Mouse (Mus musculus) kidney, embryonic 15.5 days (tissue): ENCODE data around the gene Rbfox1. TPM values are rescaled to one million over a fixed set of nuclear protein-coding genes. Genes with fewer than 3 reads are reported as not detected.

Experiments
- ATAC-seq: fragments of 200-750 bp; cut with Nextera tagmentation; replicated peaks from 2 replicates; pipeline ENCODE4 v1.8.0; 2017; ENCODE audit warnings: moderate TSS enrichment; ENCODE audit not compliant: low FRiP score
- H3K27ac ChIP-seq: fragments of 300-500 bp; sonication (generic); 2 replicates; pipeline ENCODE4 v1.5.1; 2015; ENCODE audit warnings: mild to moderate bottlenecking, inconsistent platforms
- H3K27me3 ChIP-seq: fragments of 300-500 bp; sonication (generic); 2 replicates; pipeline ENCODE4 v1.6.1; 2015; ENCODE audit warnings: inconsistent platforms
- H3K36me3 ChIP-seq: fragments of 300-500 bp; sonication (generic); 2 replicates; pipeline ENCODE4 v1.6.1; 2015; ENCODE audit warnings: inconsistent platforms
- H3K4me1 ChIP-seq: fragments of 300-500 bp; sonication (generic); 2 replicates; pipeline ENCODE4 v1.6.1; 2015; ENCODE audit warnings: inconsistent platforms
- H3K4me2 ChIP-seq: fragments of 300-500 bp; sonication (generic); 2 replicates; pipeline ENCODE4 v1.6.1; 2015; ENCODE audit warnings: moderate library complexity, mild to moderate bottlenecking, inconsistent platforms
- H3K4me3 ChIP-seq: fragments of 300-500 bp; sonication (generic); replicated peaks from 2 replicates; pipeline ENCODE4 v1.5.1; 2015; ENCODE audit warnings: mild to moderate bottlenecking, inconsistent platforms
- H3K9ac ChIP-seq: fragments of 300-500 bp; sonication (generic); 2 replicates; pipeline ENCODE4 v1.6.1; 2015; ENCODE audit warnings: mild to moderate bottlenecking, inconsistent platforms
- H3K9me3 ChIP-seq: fragments of 300-500 bp; sonication (generic); replicated peaks from 2 replicates; pipeline ENCODE4 v1.6.1; 2016; ENCODE audit warnings: inconsistent platforms
- WGBS: fragments of 180-500 bp; shearing (Covaris S2); methylation state at CpG from one replicate; pipeline ENCODE4 v1.1.7; 2015; ENCODE audit warnings: mixed read lengths; 5-methylcytosine and 5-hydroxymethylcytosine counted together
- polyA plus RNA-seq: library from polyadenylated mRNA; unstranded; fragments of >200 nt; fragmentation: Nextera tagmentation; extraction: Ambion mirVana; gene quantifications from 2 replicates; pipeline ENCODE4 v1.2.1, GENCODE M21; 2015

The Rbfox1 gene
- polyA plus RNA-seq, 1 experiment from 2014 or later: 6.7 TPM

DNA sequence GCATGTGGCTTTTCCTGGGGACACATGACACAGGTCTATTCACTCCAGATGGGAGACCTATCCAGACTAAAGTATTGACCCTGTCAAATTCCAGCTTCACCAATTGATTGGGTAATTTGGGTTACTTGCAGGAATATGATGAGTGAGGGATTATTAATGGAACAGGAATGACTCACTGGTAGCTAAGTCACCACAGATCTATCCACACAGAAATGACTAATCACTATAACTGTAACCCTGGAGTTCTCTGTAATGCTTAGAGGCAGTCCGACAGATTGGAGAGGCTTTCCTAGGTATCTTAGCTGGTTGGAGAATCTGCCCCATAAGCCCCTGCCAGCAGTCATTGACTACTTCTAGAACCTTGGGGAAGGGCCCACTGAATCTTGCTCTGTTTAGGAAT, 827.2 kb downstream of the Rbfox1 start:
- Histone ChIP-seq H3K9ac (no peak overlapping the region), H3K36me3 (no peaks in the 10 kb centered on the region), H3K9me3 (no peaks in the 10 kb centered on the region), H3K27ac (no peak overlapping the region), H3K4me1 (no peaks in the 10 kb centered on the region), H3K27me3 (no peaks in the 10 kb centered on the region), H3K4me3 (no peak overlapping the region), H3K4me2 (no peak overlapping the region)
- no peak for ATAC-seq
- WGBS: 89% methylated on average over 1 of the region's 1 CpGs

DNA sequence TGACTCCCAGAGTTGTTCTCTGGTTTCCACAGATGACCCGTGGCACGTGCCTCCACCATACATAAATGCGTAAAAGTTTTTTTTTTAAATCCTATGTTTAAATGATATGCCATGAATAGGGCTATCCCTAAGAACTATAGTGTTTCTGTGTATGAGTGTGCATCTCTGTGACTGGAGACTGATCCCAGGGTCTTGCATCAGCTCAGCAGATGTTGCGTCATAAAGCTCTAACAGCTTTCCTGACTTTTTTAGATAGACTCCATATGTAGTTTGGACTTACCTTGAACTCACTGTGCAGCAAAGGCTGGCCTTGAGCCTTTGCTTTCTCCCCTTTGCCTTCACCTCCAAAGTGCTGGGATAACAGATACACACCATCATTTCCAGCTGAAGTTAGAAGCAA, 830.1 kb downstream of the Rbfox1 start:
- H3K4me3 ChIP-seq: no peak overlapping the region
- H3K9me3 ChIP-seq: no peaks in the 10 kb centered on the region
- no peaks in the 10 kb centered on the region for H3K36me3 ChIP-seq
- no peak overlapping the region for H3K27ac ChIP-seq
- H3K9ac ChIP-seq: no peak overlapping the region
- no peaks in the 10 kb centered on the region for H3K4me1 ChIP-seq
- ATAC-seq: no peak
- 87% methylated on average over 4 of the region's 4 CpGs for WGBS
- H3K27me3 ChIP-seq: no peaks in the 10 kb centered on the region
- no peak overlapping the region for H3K4me2 ChIP-seq

DNA sequence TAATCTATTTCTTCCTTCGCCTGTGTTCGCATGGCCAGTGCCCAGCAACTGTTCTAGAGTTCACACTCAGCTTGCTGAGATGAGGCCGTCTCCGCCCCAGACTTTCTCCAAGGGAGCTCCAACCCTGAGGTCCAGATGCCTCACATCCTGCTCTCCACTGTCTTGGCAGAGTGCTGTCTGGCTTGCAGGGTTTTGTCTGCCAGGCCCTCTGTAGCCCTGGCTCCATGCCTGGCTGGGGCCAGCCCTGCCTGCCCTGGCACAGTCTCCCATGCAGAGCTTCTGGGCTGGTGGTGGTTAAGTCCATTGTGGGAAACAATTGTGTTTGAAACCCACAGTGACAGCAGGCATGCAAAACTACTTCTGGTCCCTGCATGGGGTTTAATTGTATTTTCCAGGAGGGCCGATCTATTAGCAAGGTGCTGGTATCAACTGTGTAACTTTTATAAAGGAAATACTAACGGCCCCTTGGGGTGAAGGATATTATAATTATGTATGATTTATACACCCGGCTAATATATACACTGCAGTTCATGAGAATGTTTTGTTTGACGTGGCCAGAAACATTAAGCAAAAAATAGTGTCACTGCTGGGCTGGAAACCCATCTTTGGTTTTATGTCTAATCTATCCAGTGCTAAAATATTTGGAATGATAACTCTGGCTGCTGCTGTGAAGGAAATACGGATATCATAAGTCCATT, 831.2 kb downstream of the Rbfox1 start:
- WGBS: 81% methylated on average over 9 of the region's 9 CpGs
- no peak overlapping the region for H3K27ac ChIP-seq
- no peak overlapping the region for H3K4me2 ChIP-seq
- H3K4me1 ChIP-seq: no peaks in the 10 kb centered on the region
- no peak for ATAC-seq
- H3K27me3 ChIP-seq: no peaks in the 10 kb centered on the region
- no peaks in the 10 kb centered on the region for H3K9me3 ChIP-seq
- H3K4me3 ChIP-seq: no peak overlapping the region
- H3K36me3 ChIP-seq: no peaks in the 10 kb centered on the region
- H3K9ac ChIP-seq: no peak overlapping the region

DNA sequence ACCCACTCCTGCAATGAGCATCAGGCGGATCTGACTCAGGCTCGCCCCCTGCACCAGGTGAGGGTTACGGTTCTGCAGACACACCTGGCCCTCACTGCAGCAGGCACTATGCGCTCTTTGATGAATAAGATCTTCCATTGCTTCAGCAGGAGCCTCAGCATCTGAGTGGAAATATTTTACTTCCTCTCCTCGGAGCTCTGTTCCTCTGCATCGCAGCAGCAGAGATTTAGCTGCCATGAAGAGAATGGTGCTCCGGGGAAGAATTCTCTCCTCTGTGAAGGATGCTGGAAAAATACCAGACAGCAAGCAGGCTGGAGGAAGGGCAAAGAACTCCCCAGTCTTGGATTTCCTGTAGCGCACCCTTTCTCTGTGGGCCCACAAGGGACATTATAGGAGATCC, 833.9 kb downstream of the Rbfox1 start:
- no peak overlapping the region for H3K4me3 ChIP-seq
- no peaks in the 10 kb centered on the region for H3K27me3 ChIP-seq
- no peak for ATAC-seq
- no peaks in the 10 kb centered on the region for H3K36me3 ChIP-seq
- no peak overlapping the region for H3K4me2 ChIP-seq
- H3K27ac ChIP-seq: no peak overlapping the region
- no peaks in the 10 kb centered on the region for H3K9me3 ChIP-seq
- H3K9ac ChIP-seq: no peak overlapping the region
- WGBS: 76% methylated on average over 8 of the region's 8 CpGs
- no peaks in the 10 kb centered on the region for H3K4me1 ChIP-seq

DNA sequence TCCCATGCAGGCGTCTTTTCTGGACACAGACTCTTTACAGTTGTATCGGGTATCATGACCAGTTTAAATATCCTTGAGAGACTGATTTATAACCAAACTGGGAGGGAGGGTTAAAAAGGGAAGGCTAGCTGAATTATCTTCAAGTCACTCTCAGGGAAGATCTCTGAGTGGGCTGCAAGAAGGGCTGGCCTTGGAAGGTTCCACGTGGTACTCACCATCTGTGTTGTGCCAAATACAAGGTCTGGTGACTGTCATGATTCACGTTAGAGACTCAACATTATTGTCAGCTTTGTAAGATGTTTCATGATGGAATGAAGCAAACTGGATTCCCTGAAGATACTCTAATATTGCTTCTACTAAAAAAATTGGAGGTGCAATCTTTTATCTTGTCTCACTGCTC, 847.5 kb downstream of the Rbfox1 start:
- Histone ChIP-seq H3K27ac (no peak overlapping the region), H3K9me3 (no peaks in the 10 kb centered on the region), H3K36me3 (no peaks in the 10 kb centered on the region), H3K4me1 (no peaks in the 10 kb centered on the region), H3K9ac (no peak overlapping the region), H3K4me2 (no peak overlapping the region), H3K4me3 (no peak overlapping the region), H3K27me3 (no peaks in the 10 kb centered on the region)
- WGBS: 19% methylated on average over 4 of the region's 4 CpGs
- no peak for ATAC-seq

DNA sequence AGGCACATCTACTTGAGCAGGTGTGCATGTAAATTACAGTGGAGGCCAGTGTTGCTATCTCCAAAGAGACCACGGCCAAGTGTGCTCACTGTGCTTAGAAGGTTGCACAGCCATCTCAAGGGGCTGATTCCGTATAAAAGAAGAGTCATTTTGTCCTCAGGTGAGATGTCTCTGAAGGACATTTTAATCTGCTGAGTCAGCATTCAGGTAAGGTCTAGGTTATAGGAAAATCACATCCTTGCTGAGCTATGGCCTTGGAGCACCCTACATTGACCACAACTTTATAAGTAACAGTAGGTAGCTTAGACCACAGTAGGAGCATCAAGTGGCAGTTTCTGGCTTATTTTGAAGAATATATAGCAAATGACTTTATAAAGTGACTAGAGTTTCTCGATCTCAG, 848.3 kb downstream of the Rbfox1 start:
- H3K4me3 ChIP-seq: no peak overlapping the region
- no peaks in the 10 kb centered on the region for H3K36me3 ChIP-seq
- no peaks in the 10 kb centered on the region for H3K9me3 ChIP-seq
- WGBS: 91% methylated on average over 3 of the region's 3 CpGs
- no peak overlapping the region for H3K9ac ChIP-seq
- no peak overlapping the region for H3K4me2 ChIP-seq
- H3K27ac ChIP-seq: no peak overlapping the region
- no peaks in the 10 kb centered on the region for H3K27me3 ChIP-seq
- no peaks in the 10 kb centered on the region for H3K4me1 ChIP-seq
- ATAC-seq: no peak

DNA sequence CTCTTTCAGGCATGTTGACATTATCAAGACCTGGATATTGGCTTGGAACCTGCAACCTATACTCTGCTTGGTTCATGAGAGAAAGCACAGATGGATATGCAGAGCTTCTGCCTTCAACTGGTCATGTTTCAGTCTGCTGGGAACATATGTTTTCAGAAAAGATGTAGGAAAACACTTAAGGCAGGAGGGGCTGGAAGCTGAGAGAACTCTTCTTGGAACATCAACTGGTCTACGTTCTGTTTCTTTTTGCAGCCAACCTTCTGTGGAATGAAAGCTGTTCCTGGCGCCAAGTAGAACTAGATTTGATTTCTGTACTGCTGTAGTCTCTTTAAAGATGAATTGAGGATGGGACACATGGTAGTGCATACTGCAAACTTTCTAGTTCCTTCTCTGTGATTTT, 851.4 kb downstream of the Rbfox1 start:
- no peaks in the 10 kb centered on the region for H3K36me3 ChIP-seq
- no peak overlapping the region for H3K27ac ChIP-seq
- H3K9me3 ChIP-seq: no peaks in the 10 kb centered on the region
- no peak for ATAC-seq
- no peaks in the 10 kb centered on the region for H3K27me3 ChIP-seq
- no peak overlapping the region for H3K4me2 ChIP-seq
- 85% methylated on average over 2 of the region's 2 CpGs for WGBS
- no peak overlapping the region for H3K9ac ChIP-seq
- no peaks in the 10 kb centered on the region for H3K4me1 ChIP-seq
- H3K4me3 ChIP-seq: no peak overlapping the region

DNA sequence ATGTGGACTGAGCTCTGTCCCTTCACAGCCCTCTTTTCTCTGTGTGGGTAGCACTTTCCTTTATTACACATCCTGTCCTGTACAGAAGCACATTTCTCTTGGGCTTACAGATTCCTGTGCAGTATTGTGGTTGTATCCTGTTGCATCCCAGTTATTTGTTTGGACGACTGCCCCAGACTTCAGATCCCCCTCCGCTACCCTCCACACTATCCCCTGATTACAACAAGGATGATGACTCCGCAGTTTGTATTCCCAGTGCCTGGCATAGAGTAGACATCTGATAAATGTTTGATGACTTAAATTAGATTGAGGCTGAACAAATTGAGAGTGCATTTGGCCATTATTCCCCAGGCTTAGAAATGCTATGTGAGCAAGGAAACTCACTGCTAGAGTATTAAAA, 851.8 kb downstream of the Rbfox1 start:
- H3K4me3 ChIP-seq: no peak overlapping the region
- no peaks in the 10 kb centered on the region for H3K9me3 ChIP-seq
- ATAC-seq: no peak
- 68% methylated on average over 3 of the region's 3 CpGs for WGBS
- no peaks in the 10 kb centered on the region for H3K36me3 ChIP-seq
- no peaks in the 10 kb centered on the region for H3K27me3 ChIP-seq
- no peak overlapping the region for H3K9ac ChIP-seq
- no peak overlapping the region for H3K4me2 ChIP-seq
- H3K27ac ChIP-seq: no peak overlapping the region
- no peaks in the 10 kb centered on the region for H3K4me1 ChIP-seq

DNA sequence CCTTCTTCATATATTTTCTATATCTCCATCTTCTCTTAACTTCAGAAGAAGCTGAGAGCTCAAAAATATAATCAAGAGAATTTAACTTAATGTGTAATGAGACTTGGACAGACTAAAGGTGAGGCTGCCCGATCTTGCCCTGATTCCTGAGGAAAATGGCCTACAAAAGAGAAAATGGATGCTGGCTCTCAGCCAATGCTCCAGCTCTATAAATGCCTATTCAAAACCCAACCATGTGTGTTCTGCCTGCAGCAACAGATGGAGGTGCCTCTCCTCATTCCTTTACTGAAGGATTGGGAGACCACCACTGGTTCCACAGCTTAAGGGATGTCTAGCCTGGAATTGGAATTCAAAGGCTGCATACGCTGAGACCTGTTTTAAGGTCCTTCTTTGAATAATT, 861.0 kb downstream of the Rbfox1 start:
- WGBS: 86% methylated on average over 2 of the region's 2 CpGs
- H3K4me3 ChIP-seq: no peak overlapping the region
- H3K9me3 ChIP-seq: no peaks in the 10 kb centered on the region
- no peak overlapping the region for H3K9ac ChIP-seq
- no peak overlapping the region for H3K4me2 ChIP-seq
- ATAC-seq: no peak
- no peaks in the 10 kb centered on the region for H3K27me3 ChIP-seq
- H3K27ac ChIP-seq: no peak overlapping the region
- no peaks in the 10 kb centered on the region for H3K4me1 ChIP-seq
- no peaks in the 10 kb centered on the region for H3K36me3 ChIP-seq

DNA sequence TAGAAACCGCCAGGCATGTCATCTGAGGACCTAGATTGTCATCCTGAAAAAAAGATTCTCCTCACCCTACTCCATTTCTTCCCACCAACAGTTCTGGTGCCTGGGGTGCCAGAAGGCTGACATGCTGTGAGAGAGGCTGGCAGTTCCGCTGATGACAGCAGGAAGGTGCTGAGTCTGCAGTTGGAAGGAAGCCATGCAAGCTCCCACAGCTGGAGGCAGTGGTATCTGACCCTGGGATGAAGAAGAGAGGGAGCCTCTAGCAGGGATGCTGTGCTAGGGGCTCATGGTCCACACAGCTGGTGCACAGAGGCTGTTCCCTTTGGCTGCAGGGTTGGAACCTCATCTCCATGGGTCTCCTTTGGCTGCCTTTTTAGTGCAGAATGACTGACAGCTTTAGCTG, 865.3 kb downstream of the Rbfox1 start:
- no peak for ATAC-seq
- WGBS: 79% methylated on average over 2 of the region's 2 CpGs
- no peaks in the 10 kb centered on the region for H3K4me1 ChIP-seq
- no peak overlapping the region for H3K4me2 ChIP-seq
- H3K27me3 ChIP-seq: no peaks in the 10 kb centered on the region
- no peak overlapping the region for H3K9ac ChIP-seq
- H3K36me3 ChIP-seq: no peaks in the 10 kb centered on the region
- H3K9me3 ChIP-seq: no peaks in the 10 kb centered on the region
- H3K4me3 ChIP-seq: no peak overlapping the region
- H3K27ac ChIP-seq: no peak overlapping the region

DNA sequence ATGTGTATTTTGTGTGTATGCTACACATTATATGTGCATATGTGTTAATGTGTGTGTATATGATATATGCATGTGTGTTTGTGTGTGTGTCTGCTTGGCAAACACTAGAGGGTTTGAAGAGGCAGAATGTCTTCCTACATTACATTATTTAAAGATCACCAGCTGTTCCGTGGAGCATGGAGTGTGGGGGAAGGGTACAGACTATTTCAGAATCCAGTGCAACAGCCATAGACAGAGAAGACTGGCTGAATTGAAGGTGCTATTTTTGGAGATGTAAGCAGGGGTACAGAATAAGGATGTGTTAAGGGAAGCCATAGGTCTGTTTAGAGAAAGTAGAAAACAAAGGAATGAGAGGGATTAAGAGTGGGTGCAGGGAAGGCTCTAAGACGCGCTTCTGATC, 869.7 kb downstream of the Rbfox1 start:
- Histone ChIP-seq H3K4me1 (no peaks in the 10 kb centered on the region), H3K4me2 (no peak overlapping the region), H3K36me3 (no peaks in the 10 kb centered on the region), H3K9me3 (no peaks in the 10 kb centered on the region), H3K27me3 (no peaks in the 10 kb centered on the region), H3K4me3 (no peak overlapping the region), H3K9ac (no peak overlapping the region), H3K27ac (no peak overlapping the region)
- no peak for ATAC-seq
- 83% methylated on average over 3 of the region's 3 CpGs for WGBS

DNA sequence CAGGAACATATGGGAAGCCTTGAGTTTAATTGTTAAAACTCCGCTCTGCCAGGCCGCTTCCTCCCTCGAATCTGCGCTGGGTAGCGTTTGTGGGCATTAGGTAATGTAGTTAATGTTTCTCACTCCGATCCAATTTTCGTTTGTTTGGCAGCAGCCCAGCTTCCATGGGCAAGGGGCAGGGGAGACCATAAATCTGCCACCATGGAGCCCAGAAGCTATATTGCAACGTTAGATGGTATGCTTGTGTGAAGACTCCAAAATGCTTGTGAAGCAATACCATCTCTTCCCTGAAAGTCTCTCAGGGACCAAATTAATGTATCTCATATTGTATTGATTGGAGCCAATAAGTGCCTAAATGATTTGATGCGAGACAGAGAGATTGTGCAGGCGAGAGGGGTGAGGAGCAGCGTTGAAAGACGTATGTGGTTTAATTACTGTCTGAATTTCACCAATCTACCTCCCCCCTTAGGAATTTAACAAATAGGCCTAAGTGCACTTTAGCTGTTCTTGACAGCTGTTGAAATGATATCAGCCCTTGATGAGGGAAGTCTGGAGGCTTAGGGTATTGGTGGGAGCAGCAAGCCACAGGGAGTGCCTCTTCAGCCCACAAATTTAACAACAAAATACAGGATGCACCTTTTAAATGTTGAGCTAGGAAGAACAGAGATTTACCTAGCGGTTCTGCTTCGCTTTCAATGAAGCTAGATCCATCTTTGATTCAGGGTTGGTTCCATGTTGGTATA, 884.5 kb downstream of the Rbfox1 start:
- no peaks in the 10 kb centered on the region for H3K9me3 ChIP-seq
- no peak overlapping the region for H3K4me2 ChIP-seq
- H3K4me1 ChIP-seq: peaks cover 8% of the 10 kb centered on the region
- ATAC-seq: no peak
- no peak overlapping the region for H3K27ac ChIP-seq
- H3K27me3 ChIP-seq: no peaks in the 10 kb centered on the region
- H3K4me3 ChIP-seq: no peak overlapping the region
- 46% methylated on average over 14 of the region's 14 CpGs for WGBS
- no peaks in the 10 kb centered on the region for H3K36me3 ChIP-seq
- H3K9ac ChIP-seq: no peak overlapping the region
